In genomic region chr10:10355605-10356227, GRCm38 (mm10) we compare ENCODE assay signal across 7 mouse cellular contexts.
DNase-seq lines count a peak whose midpoint lies in the region; ATAC-seq and TF ChIP-seq lines count a peak whose summit lies in the region.

No protein-coding gene starts in this region.

- H3K9me3 ChIP-seq in MEL (replicated peaks; ENCODE audit: insufficient read depth, low read length) = no peaks in the 10 kb centered on the region
- no peaks in the 10 kb centered on the region for H3K9me3 ChIP-seq in hindbrain, embryonic 12.5 days (replicated peaks)
- H3K9me3 ChIP-seq in limb, embryonic 10.5 days (replicated peaks) = no peaks in the 10 kb centered on the region
- H3K9me3 ChIP-seq in neural tube, embryonic 14.5 days (ENCODE audit: control insufficient read depth, low read length) = no peaks in the 10 kb centered on the region

- no peak for TF ChIP-seq EP300 in MEL (IDR thresholded peaks at IDR 0.05; ENCODE audit: low read depth in 1 of 2, low read length in 2 of 2)

- no peak overlapping the region for H3K27ac ChIP-seq in MEL (ENCODE audit: control insufficient read depth, low read depth, low read length)
- H3K27ac ChIP-seq in hindbrain, embryonic 12.5 days = no peak overlapping the region
- no peak overlapping the region; the same call in 1 of the 2 replicates for H3K27ac ChIP-seq in limb, embryonic 10.5 days
- H3K27ac ChIP-seq in neural tube, embryonic 14.5 days (ENCODE audit: low read depth, low read length) = no peak overlapping the region

- H3K4me3 ChIP-seq in MEL (ENCODE audit: control insufficient read depth in 1 of 2, insufficient read depth in 1 of 2, low read depth in 2 of 2, low read length in 2 of 2) = no peak overlapping the region
- H3K4me3 ChIP-seq in hindbrain, embryonic 12.5 days = no peak overlapping the region
- no peak overlapping the region for H3K4me3 ChIP-seq in limb, embryonic 10.5 days
- no peak overlapping the region for H3K4me3 ChIP-seq in neural tube, embryonic 14.5 days (ENCODE audit: low read depth, low read length)

- H3K9ac ChIP-seq in MEL (ENCODE audit: control insufficient read depth, low read depth, low read length, poor library complexity, severe bottlenecking) = no peak overlapping the region
- H3K9ac ChIP-seq in hindbrain, embryonic 12.5 days = no peak overlapping the region
- no peak overlapping the region for H3K9ac ChIP-seq in neural tube, embryonic 14.5 days (replicated peaks; ENCODE audit: low read depth, low read length)

- H3K4me2 ChIP-seq in hindbrain, embryonic 12.5 days (replicated peaks) = no peak overlapping the region
- H3K4me2 ChIP-seq in neural tube, embryonic 14.5 days (ENCODE audit: low read depth, low read length) = no peak overlapping the region

- TF ChIP-seq POLR2A in MEL (IDR thresholded peaks at IDR 0.05; ENCODE audit: control insufficient read depth in 1 of 2, insufficient read depth in 1 of 2, low read depth in 1 of 2, low read length in 2 of 2, poor library complexity in 1 of 2) = no peak

- peak; percentile 87 for ATAC-seq in hindbrain, embryonic 12.5 days (ENCODE audit: low FRiP score)
- peak; percentile 98 for ATAC-seq in neural tube, embryonic 14.5 days (ENCODE audit: low read depth)

- 19% methylated on average over 3 of the region's 3 CpGs for WGBS in hindbrain, embryonic 12.5 days
- WGBS in limb, embryonic 10.5 days = 12% methylated on average over 3 of the region's 3 CpGs
- WGBS in neural tube, embryonic 14.5 days = 19% methylated on average over 3 of the region's 3 CpGs

- peak in 1 of 3 experiments; percentile 51; a peak in 2 of 6 replicates for TF ChIP-seq CTCF in MEL (IDR thresholded peaks at IDR 0.05 in 2 of 3, conservative IDR thresholded peaks at IDR 0.05 in 1 of 3; ENCODE audit: control insufficient read depth in 1 of 3, insufficient read depth in 1 of 3, low read depth in 2 of 3, low read length in 3 of 3, poor library complexity in 1 of 3, severe bottlenecking in 1 of 3)

- DNase-seq in CD4-positive helper T cell, adult 2 months (ENCODE audit: low read depth, low spot score) = peak; percentile 10
- peak; percentile 40 for DNase-seq in MEL (ENCODE audit: low read depth, low spot score)
- DNase-seq in embryo, embryonic 10 days (ENCODE audit: low spot score) = peak; percentile 59
- DNase-seq in limb, embryonic 10.5 days (ENCODE audit: low spot score) = peak; percentile 37
- no peak for DNase-seq in urinary bladder, postnatal 10 days (ENCODE audit: low spot score)

- H3K4me1 ChIP-seq in MEL (ENCODE audit: control insufficient read depth in 1 of 2, insufficient read depth in 2 of 2, low read length in 2 of 2) = no peaks in the 10 kb centered on the region
- H3K4me1 ChIP-seq in hindbrain, embryonic 12.5 days = no peaks in the 10 kb centered on the region
- H3K4me1 ChIP-seq in limb, embryonic 10.5 days = no peaks in the 10 kb centered on the region
- H3K4me1 ChIP-seq in neural tube, embryonic 14.5 days (ENCODE audit: control insufficient read depth, insufficient read depth, low read length) = no peaks in the 10 kb centered on the region

- no peaks in the 10 kb centered on the region for H3K36me3 ChIP-seq in MEL (ENCODE audit: control insufficient read depth in 1 of 2, insufficient read depth in 2 of 2, low read length in 2 of 2)
- no peaks in the 10 kb centered on the region for H3K36me3 ChIP-seq in hindbrain, embryonic 12.5 days
- H3K36me3 ChIP-seq in limb, embryonic 10.5 days = no peaks in the 10 kb centered on the region
- H3K36me3 ChIP-seq in neural tube, embryonic 14.5 days (ENCODE audit: control insufficient read depth, insufficient read depth, low read length) = no peaks in the 10 kb centered on the region

- H3K79me2 ChIP-seq in MEL (ENCODE audit: control insufficient read depth, insufficient read depth, low read length, poor library complexity) = no peaks in the 10 kb centered on the region

- H3K27me3 ChIP-seq in MEL (ENCODE audit: control insufficient read depth in 1 of 2, insufficient read depth in 2 of 2, low read length in 2 of 2) = no peaks in the 10 kb centered on the region
- no peaks in the 10 kb centered on the region for H3K27me3 ChIP-seq in hindbrain, embryonic 12.5 days
- no peaks in the 10 kb centered on the region for H3K27me3 ChIP-seq in limb, embryonic 10.5 days (ENCODE audit: low read depth, poor library complexity, severe bottlenecking)
- no peaks in the 10 kb centered on the region for H3K27me3 ChIP-seq in neural tube, embryonic 14.5 days (ENCODE audit: control insufficient read depth, insufficient read depth, low read length)

- TF ChIP-seq RAD21 in MEL (IDR thresholded peaks at IDR 0.05; ENCODE audit: low read depth, low read length) = peak; percentile 67

TF ChIP-seq in MEL, 35 proteins besides CTCF, POLR2A, EP300 and RAD21:
- TF ChIP-seq MAX (IDR thresholded peaks at IDR 0.05; ENCODE audit: low read length) (no peak), SMC3 (IDR thresholded peaks at IDR 0.05; ENCODE audit: low read depth, low read length) (peak; percentile 52), ZC3H11A (IDR thresholded peaks at IDR 0.05; ENCODE audit: low read depth, low read length) (0 out of 2 replicates have a peak, but pooled peaks have one; percentile 9), GATA1 (IDR thresholded peaks at IDR 0.05; ENCODE audit: low read depth, low read length) (no peak), CHD2 (IDR thresholded peaks at IDR 0.05; ENCODE audit: low read length) (no peak)
